Mouse (Mus musculus) liver, embryonic 12.5 days (tissue): ENCODE measurements around the gene Ccdc130. TPM values are rescaled to one million over a fixed set of nuclear protein-coding genes. Genes with fewer than 3 reads are reported as not detected.

ENCODE experiments used
- ATAC-seq: fragments of 200-750 bp; cut with Nextera tagmentation; 2 replicates; pipeline ENCODE4 v1.8.0; 2017; ENCODE audit warnings: moderate number of reproducible peaks, mild to moderate bottlenecking, moderate library complexity
- H3K27ac ChIP-seq: fragments of 300-500 bp; sonication (generic); 2 replicates; pipeline ENCODE4 v1.5.1; 2016; ENCODE audit warnings: mild to moderate bottlenecking
- H3K27me3 ChIP-seq: fragments of 300-500 bp; sonication (generic); replicated peaks from 2 replicates; pipeline ENCODE4 v1.6.1; 2016; ENCODE audit warnings: mild to moderate bottlenecking, moderate library complexity
- H3K36me3 ChIP-seq: fragments of 300-500 bp; sonication (generic); 2 replicates; pipeline ENCODE4 v1.6.1; 2016; ENCODE audit warnings: mild to moderate bottlenecking, moderate library complexity
- H3K4me1 ChIP-seq: fragments of 300-500 bp; sonication (generic); 2 replicates; pipeline ENCODE4 v1.6.1; 2016
- H3K4me2 ChIP-seq: fragments of 300-500 bp; sonication (generic); 2 replicates; pipeline ENCODE4 v1.6.1; 2016; ENCODE audit warnings: mild to moderate bottlenecking, moderate library complexity
- H3K4me3 ChIP-seq: fragments of 300-500 bp; sonication (generic); 2 replicates; pipeline ENCODE4 v1.5.1; 2016; ENCODE audit warnings: mild to moderate bottlenecking, moderate library complexity
- H3K9ac ChIP-seq: fragments of 300-500 bp; sonication (generic); 2 replicates; pipeline ENCODE4 v1.6.1; 2016; ENCODE audit warnings: mild to moderate bottlenecking, moderate library complexity
- H3K9me3 ChIP-seq: fragments of 300-500 bp; sonication (generic); replicated peaks from 2 replicates; pipeline ENCODE4 v1.6.1; 2016; ENCODE audit warnings: mild to moderate bottlenecking, moderate library complexity
- WGBS: fragments of 180-500 bp; shearing (Covaris S2); methylation state at CpG from one replicate; pipeline ENCODE4 v1.1.7; 2016; ENCODE audit not compliant: insufficient replicate concordance; 5-methylcytosine and 5-hydroxymethylcytosine counted together
- microRNA counts: library from miRNA; unstranded; fragments of <30 nt; microRNA quantifications from one replicate; lab custom pipeline; 2017
- microRNA-seq: library from miRNA; unstranded; fragments of <30 nt; microRNA quantifications from one replicate; pipeline ENCODE4, GENCODE M21; 2017
- polyA plus RNA-seq: library from polyadenylated mRNA; unstranded; fragments of >200 nt; fragmentation: Nextera tagmentation; extraction: Ambion mirVana; gene quantifications from 2 replicates; pipeline ENCODE4 v1.2.1, GENCODE M21; 2016

Gene Ccdc130
- polyA plus RNA-seq, 1 experiment from 2014 or later, result 10.4 TPM

DNA sequence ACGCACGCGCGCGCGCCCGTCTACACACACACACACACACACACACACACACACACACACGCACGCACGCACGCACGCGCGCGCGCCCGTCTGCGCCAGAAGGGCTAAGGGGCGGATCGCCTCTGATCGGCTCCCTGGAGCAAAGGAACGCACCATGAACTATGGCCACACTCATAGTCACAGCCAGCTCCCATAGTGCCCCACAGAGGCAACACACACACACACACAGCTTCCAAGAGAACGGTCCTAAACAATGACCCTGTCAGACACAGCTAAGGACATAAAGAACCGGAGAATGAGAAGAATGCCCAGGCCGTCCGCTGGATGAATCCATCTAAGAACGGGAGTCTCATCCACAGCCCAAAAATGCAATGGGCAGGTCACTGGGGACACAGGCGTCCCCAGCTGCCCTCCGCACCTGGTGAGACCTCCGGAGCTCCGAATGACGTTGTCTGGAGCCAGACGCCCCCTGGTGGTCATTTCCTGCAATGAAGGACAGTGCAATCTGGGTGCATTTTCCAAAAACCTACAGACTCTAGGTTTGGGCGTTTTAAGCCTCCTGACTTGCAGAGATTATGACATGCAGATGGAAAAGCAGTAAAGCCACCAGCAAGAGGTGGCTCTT is 59.9 kb downstream of the Ccdc130 start:
- Histone ChIP-seq H3K4me1 (peaks cover 25% of the 10 kb centered on the region), H3K36me3 (peaks cover 61% of the 10 kb centered on the region), H3K27ac (no peak overlapping the region), H3K4me2 (peak overlapping the region; percentile 8; the same call in 1 of the 2 replicates), H3K27me3 (no peaks in the 10 kb centered on the region), H3K9ac (no peak overlapping the region), H3K4me3 (no peak overlapping the region), H3K9me3 (no peaks in the 10 kb centered on the region)
- no peak for ATAC-seq
- 54% methylated on average over 34 of the region's 34 CpGs for WGBS

DNA sequence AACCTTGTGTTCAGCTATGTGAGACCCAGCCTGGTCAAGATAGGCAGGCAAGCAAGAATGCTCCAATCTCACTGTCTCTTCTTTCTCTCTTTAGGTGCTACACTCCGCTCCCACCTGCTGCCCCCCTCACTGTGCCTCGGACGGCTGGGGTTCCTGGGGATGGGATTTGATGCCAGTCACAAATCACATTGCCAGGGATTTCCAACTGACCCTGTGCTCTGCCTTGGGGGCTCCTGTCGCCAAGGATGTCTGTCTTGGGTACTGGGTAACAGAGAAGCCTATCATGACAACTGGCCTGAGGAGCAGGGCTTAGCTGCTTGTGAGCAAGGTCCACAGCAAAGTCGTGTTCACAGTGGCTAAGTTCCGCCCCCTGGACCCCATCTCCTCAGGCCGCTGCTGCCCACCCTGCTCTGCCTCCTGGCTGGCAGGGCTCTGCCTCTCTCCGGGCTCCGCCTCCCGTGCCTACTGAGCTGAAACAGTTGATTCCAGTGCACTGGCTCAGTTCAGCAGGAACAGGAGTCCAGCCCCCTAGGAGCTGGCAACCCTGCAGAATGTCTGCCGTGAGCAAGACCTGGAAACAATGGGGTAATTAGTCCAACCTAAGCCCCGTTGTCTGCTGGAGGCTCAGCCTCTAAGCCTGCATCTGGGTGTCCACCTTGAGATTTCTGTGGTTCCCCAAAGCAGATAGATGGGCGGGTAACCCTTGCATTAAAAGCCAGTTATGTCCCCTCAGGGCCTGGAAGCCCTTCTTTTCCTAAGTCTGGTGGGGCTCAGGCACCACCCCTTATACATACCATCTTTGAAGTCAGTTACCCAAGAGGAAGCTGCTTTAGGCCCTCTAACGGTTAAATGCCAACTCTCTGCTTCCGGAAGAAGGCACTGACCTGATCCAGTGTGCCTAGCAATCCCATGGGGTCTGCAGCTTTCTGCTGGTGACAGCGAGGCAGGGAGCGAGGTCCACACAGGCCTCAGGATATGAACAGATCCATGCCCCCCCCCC is 61.5 kb downstream of the Ccdc130 start:
- no peak overlapping the region for H3K9ac ChIP-seq
- H3K36me3 ChIP-seq, result peaks cover 61% of the 10 kb centered on the region
- no peaks in the 10 kb centered on the region; the same call in 1 of the 2 replicates for H3K27me3 ChIP-seq
- peak overlapping the region; percentile 65; the same call in 1 of the 2 replicates for H3K27ac ChIP-seq
- no peak for ATAC-seq
- H3K4me3 ChIP-seq, result no peak overlapping the region
- no peak overlapping the region for H3K4me2 ChIP-seq
- peaks cover 30% of the 10 kb centered on the region for H3K4me1 ChIP-seq
- 59% methylated on average over 17 of the region's 17 CpGs for WGBS
- H3K9me3 ChIP-seq, result no peaks in the 10 kb centered on the region

DNA sequence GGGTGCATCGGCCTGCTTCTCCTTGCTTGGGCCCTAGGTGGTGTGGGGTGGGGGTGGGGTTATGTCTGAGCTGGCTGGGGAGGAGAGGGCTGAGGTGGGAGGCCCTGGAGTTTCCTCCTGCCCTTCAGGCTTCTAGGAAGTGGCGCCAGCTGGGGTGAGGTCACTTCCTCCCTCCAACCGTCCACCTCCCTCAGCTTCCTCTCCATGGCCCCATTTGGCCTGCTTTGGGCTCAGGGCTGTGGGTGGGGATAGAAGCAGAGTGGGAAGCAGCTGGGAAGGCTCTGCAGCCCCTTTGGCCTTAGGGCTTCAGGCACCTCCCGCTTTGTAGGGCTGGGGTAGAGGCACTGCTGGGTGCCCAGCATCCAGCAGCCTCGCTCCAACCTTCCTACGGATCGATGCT is 62.4 kb downstream of the Ccdc130 start:
- H3K27ac ChIP-seq, result peak overlapping the region; percentile 65
- H3K9me3 ChIP-seq, result no peaks in the 10 kb centered on the region
- H3K4me2 ChIP-seq, result 0 out of 2 replicates have a peak overlapping the region, but pooled peaks have one; percentile 3
- no peak for ATAC-seq
- no peak overlapping the region for H3K9ac ChIP-seq
- peaks cover 8% of the 10 kb centered on the region for H3K27me3 ChIP-seq
- 38% methylated on average over 7 of the region's 7 CpGs for WGBS
- H3K4me1 ChIP-seq, result peaks cover 39% of the 10 kb centered on the region
- peaks cover 52% of the 10 kb centered on the region for H3K36me3 ChIP-seq
- H3K4me3 ChIP-seq, result no peak overlapping the region

MicroRNA genes within 50 kb of the gene (microRNA counts, 519-probe panel; counts per million panel counts)
- microRNA mmu-miR-23a (lab: Ali Mortazavi, UCI) (6,148 counts per million, percentile 92 among the panel's probes with 10 or more counts), microRNA mmu-miR-27a (lab: Ali Mortazavi, UCI) (6,330 counts per million, percentile 93 among the panel's probes with 10 or more counts)

Small RNA genes lying within 50 kb of the gene (microRNA-seq; reads per million reads assigned to microRNA genes)
- gene Mir23a (14,831 reads per million, percentile 96 among the genes with 10 or more reads in this experiment), gene Mir24-2 (not detected), gene Mir27a (457 reads per million, percentile 66 among the genes with 10 or more reads in this experiment), gene Mir3074-2 (not detected)

Other genes with a start within 250 kb of the Ccdc130 start
- 0.36 and 0.66 TPM in 2 replicates for gene Palm3, start 248.9 kb downstream of the Ccdc130 start, polyA plus RNA-seq
- 1.5 and 1.6 TPM in 2 replicates for gene Il27ra, start 227.8 kb downstream of the Ccdc130 start, polyA plus RNA-seq
- not detected in 2 replicates for gene Rln3, start 225.4 kb downstream of the Ccdc130 start, polyA plus RNA-seq
- 0.27 and 0.30 TPM in 2 replicates for gene Gm10643, start 205.2 kb downstream of the Ccdc130 start, polyA plus RNA-seq
- gene Rfx1, start 203.5 kb downstream of the Ccdc130 start, polyA plus RNA-seq, result 4.1 and 4.2 TPM in 2 replicates
- gene Dcaf15, start 165.6 kb downstream of the Ccdc130 start, polyA plus RNA-seq, result 5.9 and 6.4 TPM in 2 replicates
- gene Podnl1, start 144.4 kb downstream of the Ccdc130 start, polyA plus RNA-seq, result 0.08 and 0.13 TPM in 2 replicates
- 8.2 and 9.6 TPM in 2 replicates for gene Cc2d1a, start 122.4 kb downstream of the Ccdc130 start, polyA plus RNA-seq
- gene 4930432K21Rik, start 122.4 kb downstream of the Ccdc130 start, polyA plus RNA-seq, result 0.28 and 0.58 TPM in 2 replicates
- gene Nanos3, start 85.2 kb downstream of the Ccdc130 start, polyA plus RNA-seq, result 0.61 and 1.3 TPM in 2 replicates
- gene Zswim4, start 33.3 kb downstream of the Ccdc130 start, polyA plus RNA-seq, result 3.6 and 5.0 TPM in 2 replicates
- 249 and 259 TPM in 2 replicates for gene D8Ertd738e, start 20.7 kb downstream of the Ccdc130 start, polyA plus RNA-seq
- gene Mri1, start 13.1 kb downstream of the Ccdc130 start, polyA plus RNA-seq, result 55.4 and 63.1 TPM in 2 replicates
- gene Cacna1a, start 118.1 kb upstream of the Ccdc130 start, polyA plus RNA-seq, result 0.60 and 1.8 TPM in 2 replicates